Mouse (Mus musculus): ENCODE results near the gene Topbp1.

DNA sequence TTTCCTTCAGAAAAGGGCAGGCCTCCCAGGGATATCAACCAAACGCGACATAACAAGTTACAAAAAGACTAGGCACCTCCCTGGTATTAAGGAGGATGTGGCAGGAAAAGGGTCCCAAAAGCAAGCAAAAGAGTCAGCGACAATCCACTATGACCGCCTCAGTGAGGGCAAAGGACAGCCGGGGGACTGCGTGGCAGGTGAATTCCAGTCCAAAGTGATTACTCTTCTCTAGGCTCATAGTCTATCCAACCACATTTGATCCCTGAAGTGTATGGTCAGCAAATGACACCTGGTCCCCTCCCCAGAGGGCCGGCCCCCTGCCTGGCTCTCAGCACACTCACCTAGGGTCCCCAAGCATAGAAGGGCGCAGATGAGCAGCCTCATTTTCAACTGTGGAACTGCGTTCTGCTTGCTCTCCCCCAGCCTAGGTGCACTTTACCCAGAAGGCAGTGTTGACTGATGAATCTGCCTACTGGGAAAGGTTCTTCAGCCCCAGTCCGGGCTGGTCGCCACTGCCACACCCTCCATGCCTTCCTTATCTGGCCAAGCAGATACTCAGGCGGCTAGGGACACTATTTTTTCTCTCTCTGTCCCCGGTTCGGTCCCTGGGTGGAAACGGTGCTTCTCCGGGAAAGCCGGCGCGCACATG lies 17.1 kb upstream of the Topbp1 start:
- TF ChIP-seq USF1 (IDR thresholded peaks at IDR 0.05; ENCODE audit: low read depth) (no peak), CTCF (IDR thresholded peaks at IDR 0.05; ENCODE audit: control insufficient read depth, insufficient read depth, insufficient read length) (no peak), CEBPB (IDR thresholded peaks at IDR 0.05; ENCODE audit: low read depth) (no peak), MYOG (IDR thresholded peaks at IDR 0.05; ENCODE audit: control insufficient read depth, extremely low read depth, insufficient read length) (no peak), MAX (IDR thresholded peaks at IDR 0.05) (no peak), MYOD1 (IDR thresholded peaks at IDR 0.05; ENCODE audit: control insufficient read depth, insufficient read length, low read depth) (no peak)
